ENCODE assay signal across 12 mouse cellular contexts in genomic region chr8:104096644-104097043, GRCm38 (mm10). TPM values are rescaled to one million over a fixed set of nuclear protein-coding genes. Genes with fewer than 3 reads are reported as not detected.
DNase-seq lines count a peak whose midpoint lies in the region; ATAC-seq lines count a peak whose summit lies in the region.
"Had no signal": no experiment of that assay in that cellular context is flagged by ENCODE, and none has a peak within 500 bp of the region (broad histone marks: within the 10 kb centered on the region; RNA-seq: fewer than 3 reads in every experiment).

No protein-coding gene starts in this region.

- no peak for DNase-seq in intestine, embryonic 14.5 days (ENCODE audit: low spot score)
- DNase-seq in limb, embryonic 11.5 days (ENCODE audit: low spot score): no peak
- no peak for DNase-seq in layer of hippocampus, adult 9-10 months (ENCODE audit: low spot score)
- no peak for DNase-seq in left cerebral cortex, postnatal 4 days
- DNase-seq in gastrocnemius, postnatal 10 days: no peak
- DNase-seq: retina, postnatal 1 day had no signal

- no peak overlapping the region for H3K9ac ChIP-seq in intestine, embryonic 14.5 days (ENCODE audit: low read length)
- H3K9ac ChIP-seq in intestine, embryonic 15.5 days: no peak overlapping the region
- no peak overlapping the region for H3K9ac ChIP-seq in embryonic facial prominence, embryonic 13.5 days
- H3K9ac ChIP-seq in heart, embryonic 14.5 days (ENCODE audit: low read length): no peak overlapping the region
- no peak overlapping the region for H3K9ac ChIP-seq in limb, embryonic 11.5 days (ENCODE audit: low read length)
- H3K9ac ChIP-seq: midbrain, embryonic 15.5 days had no signal

- H3K27ac ChIP-seq in intestine, embryonic 14.5 days (ENCODE audit: low read depth): peak overlapping the region; percentile 59; the same call in 1 of the 2 replicates
- no peak overlapping the region for H3K27ac ChIP-seq in intestine, embryonic 15.5 days
- 0 out of 2 replicates have a peak overlapping the region, but pooled peaks have one; percentile 44 for H3K27ac ChIP-seq in embryonic facial prominence, embryonic 13.5 days
- H3K27ac ChIP-seq in heart, embryonic 14.5 days (replicated peaks in 1 of 2; ENCODE audit: control insufficient read depth in 1 of 2, insufficient read depth in 1 of 2, low read depth in 2 of 2, low read length in 2 of 2): peak overlapping the region; percentile 68 to 84
- H3K27ac ChIP-seq in limb, embryonic 11.5 days (replicated peaks; ENCODE audit: low read depth, low read length): no peak overlapping the region
- H3K27ac ChIP-seq: midbrain, embryonic 15.5 days had no signal

- intact Hi-C loops in left cerebral cortex, postnatal 4 days (cut with DNase I): loop anchor here (5.0 kb wide), 1 partner anchor 121 kb away; no protein-coding TSS in a partner anchor

- no peak overlapping the region for H3K4me3 ChIP-seq in intestine, embryonic 14.5 days (ENCODE audit: low read depth, low read length)
- no peak overlapping the region for H3K4me3 ChIP-seq in intestine, embryonic 15.5 days (replicated peaks)
- H3K4me3 ChIP-seq in embryonic facial prominence, embryonic 13.5 days: no peak overlapping the region
- no peak overlapping the region for H3K4me3 ChIP-seq in heart, embryonic 14.5 days (ENCODE audit: control insufficient read depth in 1 of 2, insufficient read depth in 1 of 2, low read depth in 1 of 2, low read length in 2 of 2)
- no peak overlapping the region for H3K4me3 ChIP-seq in limb, embryonic 11.5 days (ENCODE audit: low read depth, low read length)
- H3K4me3 ChIP-seq: erythroblast, embryonic 14.5 days; midbrain, embryonic 15.5 days had no signal

- H3K27me3 ChIP-seq in intestine, embryonic 14.5 days (replicated peaks; ENCODE audit: control insufficient read depth, insufficient read depth, low read length): no peaks in the 10 kb centered on the region
- H3K27me3 ChIP-seq in intestine, embryonic 15.5 days (replicated peaks): no peaks in the 10 kb centered on the region
- no peaks in the 10 kb centered on the region for H3K27me3 ChIP-seq in embryonic facial prominence, embryonic 13.5 days
- no peaks in the 10 kb centered on the region for H3K27me3 ChIP-seq in heart, embryonic 14.5 days (ENCODE audit: control insufficient read depth, insufficient read depth, low read length)
- H3K27me3 ChIP-seq in limb, embryonic 11.5 days (ENCODE audit: control insufficient read depth, insufficient read depth, low read length): no peaks in the 10 kb centered on the region
- H3K27me3 ChIP-seq: midbrain, embryonic 15.5 days had no signal

- ATAC-seq in intestine, embryonic 14.5 days (replicated peaks; ENCODE audit: low FRiP score, low TSS enrichment, low read depth): no peak
- ATAC-seq in intestine, embryonic 15.5 days: no peak
- no peak for ATAC-seq in embryonic facial prominence, embryonic 13.5 days (ENCODE audit: insufficient number of reproducible peaks, insufficient read depth, low FRiP score, low TSS enrichment, low read depth)
- ATAC-seq in heart, embryonic 14.5 days (ENCODE audit: insufficient number of reproducible peaks, insufficient read depth, low FRiP score, low read depth): peak; percentile 32; the same call in 1 of the 2 replicates
- ATAC-seq in limb, embryonic 11.5 days (ENCODE audit: insufficient number of reproducible peaks, low FRiP score, low TSS enrichment, low read depth): 0 out of 2 replicates have a peak, but pooled peaks have one; percentile 32
- ATAC-seq: midbrain, embryonic 15.5 days had no signal

- H3K36me3 ChIP-seq in intestine, embryonic 14.5 days (ENCODE audit: control insufficient read depth, insufficient read depth, low read length): no peaks in the 10 kb centered on the region
- no peaks in the 10 kb centered on the region for H3K36me3 ChIP-seq in intestine, embryonic 15.5 days
- no peaks in the 10 kb centered on the region for H3K36me3 ChIP-seq in embryonic facial prominence, embryonic 13.5 days
- no peaks in the 10 kb centered on the region for H3K36me3 ChIP-seq in heart, embryonic 14.5 days (ENCODE audit: control insufficient read depth, insufficient read depth, low read length)
- H3K36me3 ChIP-seq in limb, embryonic 11.5 days (ENCODE audit: control insufficient read depth, insufficient read depth, low read length): no peaks in the 10 kb centered on the region
- H3K36me3 ChIP-seq: midbrain, embryonic 15.5 days had no signal

- 50% methylated on average over 10 of the region's 10 CpGs for WGBS in intestine, embryonic 14.5 days
- WGBS in intestine, embryonic 15.5 days: 51% methylated on average over 10 of the region's 10 CpGs
- 45% methylated on average over 10 of the region's 10 CpGs for WGBS in embryonic facial prominence, embryonic 13.5 days
- 44% methylated on average over 10 of the region's 10 CpGs for WGBS in heart, embryonic 14.5 days
- WGBS in limb, embryonic 11.5 days: 60% methylated on average over 10 of the region's 10 CpGs

- H3K4me1 ChIP-seq in intestine, embryonic 14.5 days (replicated peaks; ENCODE audit: control insufficient read depth, insufficient read depth, low read length): 0 out of 2 replicates have a peak, but pooled peaks cover 9% of the 10 kb centered on the region
- no peaks in the 10 kb centered on the region; the same call in 1 of the 2 replicates for H3K4me1 ChIP-seq in intestine, embryonic 15.5 days (replicated peaks)
- no peaks in the 10 kb centered on the region; the same call in 1 of the 2 replicates for H3K4me1 ChIP-seq in embryonic facial prominence, embryonic 13.5 days
- peaks cover 7 to 10% of the 10 kb centered on the region in 2 experiments; a peak in 3 of 4 replicates for H3K4me1 ChIP-seq in heart, embryonic 14.5 days (ENCODE audit: control insufficient read depth in 2 of 2, insufficient read depth in 2 of 2, low read length in 2 of 2)
- H3K4me1 ChIP-seq in limb, embryonic 11.5 days (ENCODE audit: control insufficient read depth, insufficient read depth, low read length): no peaks in the 10 kb centered on the region

- H3K4me2 ChIP-seq in intestine, embryonic 14.5 days (ENCODE audit: low read length): no peak overlapping the region
- no peak overlapping the region for H3K4me2 ChIP-seq in intestine, embryonic 15.5 days (replicated peaks)
- H3K4me2 ChIP-seq in embryonic facial prominence, embryonic 13.5 days: no peak overlapping the region
- H3K4me2 ChIP-seq in heart, embryonic 14.5 days (ENCODE audit: low read length): no peak overlapping the region
- H3K4me2 ChIP-seq in limb, embryonic 11.5 days (ENCODE audit: low read depth, severe bottlenecking): no peak overlapping the region
- H3K4me2 ChIP-seq: midbrain, embryonic 15.5 days had no signal

- no peaks in the 10 kb centered on the region for H3K9me3 ChIP-seq in intestine, embryonic 14.5 days (ENCODE audit: control insufficient read depth, low read length)
- H3K9me3 ChIP-seq in intestine, embryonic 15.5 days: no peaks in the 10 kb centered on the region
- H3K9me3 ChIP-seq in embryonic facial prominence, embryonic 13.5 days: no peaks in the 10 kb centered on the region
- no peaks in the 10 kb centered on the region for H3K9me3 ChIP-seq in heart, embryonic 14.5 days (ENCODE audit: control insufficient read depth, low read length)
- no peaks in the 10 kb centered on the region for H3K9me3 ChIP-seq in limb, embryonic 11.5 days (ENCODE audit: control insufficient read depth, low read length)
- H3K9me3 ChIP-seq: midbrain, embryonic 15.5 days had no signal

RNA-seq across cellular contexts. Expression of gene Cdh5, which starts 4.8 kb away (rescaled TPM):
- polyA plus RNA-seq in intestine, embryonic 14.5 days (2014; fragmentation: Nextera tagmentation; extraction: Ambion mirVana): 26.6 and 28.3 TPM in 2 replicates
- 25.3 and 26.0 TPM in 2 replicates for polyA plus RNA-seq in intestine, embryonic 15.5 days (2015; fragmentation: Nextera tagmentation; extraction: Ambion mirVana)
- 25.1 and 28.3 TPM in 2 replicates for polyA plus RNA-seq in embryonic facial prominence, embryonic 13.5 days (2015; fragmentation: Nextera tagmentation; extraction: Ambion mirVana)
- 54.6 and 61.5 TPM in 2 replicates for polyA plus RNA-seq in heart, embryonic 14.5 days (2014; fragmentation: Nextera tagmentation; extraction: Ambion mirVana)
- 22.4 and 24.0 TPM in 2 replicates for polyA plus RNA-seq in limb, embryonic 11.5 days (2014; fragmentation: Nextera tagmentation; extraction: Ambion mirVana)
- total RNA-seq in left cerebral cortex, postnatal 4 days (2021): 10 to 100 TPM; 21.8 to 24.4 TPM
- total RNA-seq in gastrocnemius, postnatal 10 days (2021): 100 to 1,000 TPM; 145 to 168 TPM
- total RNA-seq: granulocyte monocyte progenitor cell, adult 5-6 weeks had no signal

Comparison
In these comparisons a context has a peak if more than half of its experiments do, and no peak if none do; other contexts are left out.
1. H3K27ac ChIP-seq: peak in intestine, embryonic 14.5 days (single experiment), embryonic facial prominence, embryonic 13.5 days (single experiment) and heart, embryonic 14.5 days (2 of 2); none in intestine, embryonic 15.5 days (single experiment) and limb, embryonic 11.5 days (single experiment).
2. ATAC-seq: peak in heart, embryonic 14.5 days (single experiment) and limb, embryonic 11.5 days (single experiment); none in intestine, embryonic 14.5 days (single experiment), intestine, embryonic 15.5 days (single experiment) and embryonic facial prominence, embryonic 13.5 days (single experiment).